28 mouse cellular contexts compared by ENCODE assay signal in genomic region chr3:149360164-149360563, GRCm38 (mm10).
"Had no signal": no experiment of that assay in that cellular context is flagged by ENCODE, and none has a peak within 500 bp of the region (broad histone marks: within the 10 kb centered on the region; RNA-seq: fewer than 3 reads in every experiment).

No protein-coding gene starts in this region.

- DNase-seq: gastrocnemius, adult 2 months; gastrocnemius, postnatal 10 days; gastrocnemius, postnatal 25 days; heart, adult 2 months; heart, postnatal 14 days; heart, postnatal 4 days; kidney, adult 2 months; kidney, adult 9 months; kidney, postnatal 10 days; kidney, postnatal 25 days; kidney, postnatal 4 days; layer of hippocampus, adult 9-11 months; layer of hippocampus, postnatal 36 days; left cerebral cortex, postnatal 4 days had no signal

- H3K4me1 ChIP-seq: liver, embryonic 12.5 days had no signal

- H3K4me3 ChIP-seq: gastrocnemius, adult 2 months; heart, adult 2 months; heart, embryonic 13.5 days; heart, embryonic 15.5 days; hindbrain, embryonic 10.5 days; hindbrain, embryonic 12.5 days; hindbrain, embryonic 15.5 days; kidney, embryonic 15.5 days; layer of hippocampus, adult 2 months; limb, embryonic 13.5 days; limb, embryonic 15.5 days; liver, embryonic 12.5 days had no signal

- H3K27ac ChIP-seq: gastrocnemius, adult 2 months; heart, adult 2 months; heart, embryonic 13.5 days; heart, embryonic 15.5 days; hindbrain, embryonic 10.5 days; hindbrain, embryonic 12.5 days; hindbrain, embryonic 15.5 days; hindbrain, postnatal 0 days; kidney, embryonic 15.5 days; layer of hippocampus, adult 2 months; limb, embryonic 13.5 days; limb, embryonic 15.5 days; liver, embryonic 12.5 days; liver, embryonic 14.5 days had no signal

- H3K36me3 ChIP-seq: heart, embryonic 13.5 days; heart, embryonic 15.5 days; hindbrain, embryonic 10.5 days; hindbrain, embryonic 12.5 days; hindbrain, embryonic 15.5 days; kidney, embryonic 15.5 days; limb, embryonic 13.5 days; limb, embryonic 15.5 days; liver, embryonic 12.5 days had no signal

- H3K27me3 ChIP-seq: heart, embryonic 13.5 days; heart, embryonic 15.5 days; hindbrain, embryonic 12.5 days; hindbrain, embryonic 15.5 days; kidney, embryonic 15.5 days; limb, embryonic 13.5 days; limb, embryonic 15.5 days; liver, embryonic 12.5 days had no signal

- H3K9ac ChIP-seq: heart, embryonic 13.5 days; heart, embryonic 15.5 days; hindbrain, embryonic 12.5 days; hindbrain, embryonic 15.5 days; kidney, embryonic 15.5 days; limb, embryonic 13.5 days; limb, embryonic 15.5 days; liver, embryonic 12.5 days; liver, embryonic 14.5 days had no signal

- ATAC-seq: hindbrain, postnatal 0 days; intestine, postnatal 0 days; liver, embryonic 12.5 days had no signal

- H3K9me3 ChIP-seq: heart, embryonic 13.5 days; heart, embryonic 15.5 days; hindbrain, embryonic 10.5 days; hindbrain, embryonic 12.5 days; hindbrain, embryonic 15.5 days; kidney, embryonic 15.5 days; limb, embryonic 13.5 days; limb, embryonic 15.5 days; liver, embryonic 12.5 days had no signal

- H3K4me2 ChIP-seq: heart, embryonic 11.5 days; heart, embryonic 13.5 days; heart, embryonic 15.5 days; hindbrain, embryonic 12.5 days; hindbrain, embryonic 15.5 days; kidney, embryonic 15.5 days; limb, embryonic 13.5 days; limb, embryonic 15.5 days; liver, embryonic 12.5 days had no signal
